Mouse (Mus musculus) spleen, adult 12 weeks (tissue): ENCODE measurements around the gene Capn1.
"Not testable (repeated sequence)": the region's sequence is repeated elsewhere in the genome, so short reads cannot be mapped to it uniquely, and the experiment has no call there.

Experiments
- DNase-seq: peaks from one replicate; pipeline ENCODE4 v3.0.0; 2022; ENCODE audit warnings: low spot score

Capn1 gene

GRCm38 (mm10) chr19:6015511-6016315, at the start of gene Capn1:
Gene Capn1, minus strand, starts transcription at chr19:6015897.
- DNase-seq, result peak; percentile 70

GRCm38 (mm10) chr19:6063081-6063480, 47.4 kb upstream of the Capn1 start:
- DNase-seq, result no peak

- no peak for DNase-seq
Measured at GRCm38 (mm10) chr19:6062418-6062817, 46.7 kb upstream of the Capn1 start.

- DNase-seq, result no peak
Measured at GRCm38 (mm10) chr19:6061641-6062302, 46.1 kb upstream of the Capn1 start.

- DNase-seq, result peak; percentile 84
Measured at GRCm38 (mm10) chr19:6061021-6061533, 45.4 kb upstream of the Capn1 start, which contains the start of gene Znhit2. Gene Znhit2, plus strand, starts transcription at chr19:6061192.

GRCm38 (mm10) chr19:6058966-6059365, 43.3 kb upstream of the Capn1 start:
- DNase-seq, result no peak

GRCm38 (mm10) chr19:6058513-6058912, 42.8 kb upstream of the Capn1 start:
- DNase-seq, result no peak

GRCm38 (mm10) chr19:6057313-6058096, 41.8 kb upstream of the Capn1 start, which contains the start of the genes Mrpl49 and Fau:
Gene Mrpl49, minus strand, starts transcription at chr19:6057785.
Gene Fau, plus strand, starts transcription at chr19:6057844.
- peak; percentile 98 for DNase-seq

GRCm38 (mm10) chr19:6056696-6057095, 41.0 kb upstream of the Capn1 start:
- no peak for DNase-seq

- DNase-seq, result no peak
Measured at GRCm38 (mm10) chr19:6054296-6054695, 38.6 kb upstream of the Capn1 start.

GRCm38 (mm10) chr19:6052516-6052915, 36.8 kb upstream of the Capn1 start:
- DNase-seq, result no peak

GRCm38 (mm10) chr19:6048681-6049410, 33.1 kb upstream of the Capn1 start:
- DNase-seq, result no peak

- DNase-seq, result no peak
Measured at GRCm38 (mm10) chr19:6047899-6048166, 32.1 kb upstream of the Capn1 start.

GRCm38 (mm10) chr19:6047154-6047898, 31.6 kb upstream of the Capn1 start:
- DNase-seq, result no peak

- DNase-seq, result peak; percentile 89
Measured at GRCm38 (mm10) chr19:6046294-6047153, 30.8 kb upstream of the Capn1 start, which contains the start of gene Syvn1. Gene Syvn1, plus strand, starts transcription at chr19:6046576.

GRCm38 (mm10) chr19:6045366-6046293, 29.9 kb upstream of the Capn1 start:
- DNase-seq, result no peak

- not testable (repeated sequence) for DNase-seq
Measured at GRCm38 (mm10) chr19:6044102-6044501, 28.4 kb upstream of the Capn1 start.

- no peak for DNase-seq
Measured at GRCm38 (mm10) chr19:6042293-6042692, 26.6 kb upstream of the Capn1 start.

- no peak for DNase-seq
Measured at GRCm38 (mm10) chr19:6040002-6040401, 24.3 kb upstream of the Capn1 start.
